ENCODE assay signal across 7 mouse cellular contexts in the genomic region with DNA sequence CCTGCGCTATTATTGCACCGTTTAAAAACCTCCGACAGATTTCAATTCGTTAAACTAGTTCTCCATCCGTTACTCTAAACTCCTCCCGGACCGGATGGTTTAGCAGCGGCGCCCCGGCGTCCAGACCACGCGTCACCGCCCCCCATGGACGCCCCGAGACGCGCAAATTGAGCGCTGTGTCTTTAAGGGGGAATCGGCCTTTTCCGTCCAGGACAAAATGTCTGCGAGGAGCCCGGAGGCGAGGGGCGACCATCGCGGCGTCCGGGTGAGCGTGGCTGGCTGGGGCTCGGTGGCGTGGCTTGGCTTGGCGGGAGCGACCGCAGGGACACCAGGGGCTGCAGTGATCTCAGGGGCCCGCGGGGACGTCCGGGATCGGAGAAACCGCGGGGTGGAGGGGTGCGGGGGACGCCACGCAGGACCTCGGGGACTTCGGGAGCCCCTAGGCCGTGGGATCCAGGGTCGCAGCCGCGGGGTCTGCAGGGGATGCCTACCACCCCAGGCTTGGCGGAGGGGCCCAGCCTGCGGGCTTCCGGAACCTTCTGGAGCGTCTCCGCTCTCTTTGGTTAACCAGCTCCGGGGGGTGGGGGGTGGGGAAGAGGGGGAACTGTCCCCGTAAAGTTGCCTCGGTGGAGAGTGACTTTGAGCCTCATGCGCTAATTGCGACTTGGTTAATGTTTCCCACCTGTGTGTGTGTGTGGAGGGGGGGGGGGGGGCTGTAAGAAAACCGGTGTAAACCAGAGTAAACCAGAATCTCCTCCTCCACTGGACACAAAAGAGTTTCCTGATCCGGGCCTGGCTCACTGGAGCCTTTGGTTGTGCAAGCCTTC. TPM values are rescaled to one million over a fixed set of nuclear protein-coding genes. Genes with fewer than 3 reads are reported as not detected.
A peak's percentile ranks its signal among the peaks of the same experiment; 100 is the strongest.
DNase-seq lines count a peak whose midpoint lies in the region; ATAC-seq and TF ChIP-seq lines count a peak whose summit lies in the region.

No protein-coding gene starts in this region.

- ATAC-seq in intestine, embryonic 14.5 days (replicated peaks; ENCODE audit: low FRiP score, low TSS enrichment, low read depth) = peak; percentile 77
- peak; percentile 65 for ATAC-seq in limb, embryonic 12.5 days (ENCODE audit: insufficient number of reproducible peaks, insufficient read depth, low FRiP score, low TSS enrichment, low read depth)
- ATAC-seq in midbrain, embryonic 13.5 days = peak; percentile 66

- H3K36me3 ChIP-seq in intestine, embryonic 14.5 days (ENCODE audit: control insufficient read depth, insufficient read depth, low read length) = no peaks in the 10 kb centered on the region
- peaks cover 7% of the 10 kb centered on the region; the same call in 1 of the 2 replicates for H3K36me3 ChIP-seq in limb, embryonic 12.5 days
- no peaks in the 10 kb centered on the region for H3K36me3 ChIP-seq in midbrain, embryonic 13.5 days
- no peaks in the 10 kb centered on the region for H3K36me3 ChIP-seq in spleen, adult 2 months (ENCODE audit: control insufficient read depth, insufficient read depth, low read length)

- H3K27me3 ChIP-seq in intestine, embryonic 14.5 days (replicated peaks; ENCODE audit: control insufficient read depth, insufficient read depth, low read length) = no peaks in the 10 kb centered on the region
- no peaks in the 10 kb centered on the region for H3K27me3 ChIP-seq in limb, embryonic 12.5 days
- no peaks in the 10 kb centered on the region for H3K27me3 ChIP-seq in midbrain, embryonic 13.5 days
- 0 out of 2 replicates have a peak, but pooled peaks cover 1% of the 10 kb centered on the region for H3K27me3 ChIP-seq in spleen, adult 2 months (ENCODE audit: control insufficient read depth, insufficient read depth, low read length)

- H3K4me1 ChIP-seq in intestine, embryonic 14.5 days (replicated peaks; ENCODE audit: control insufficient read depth, insufficient read depth, low read length) = peaks cover 16% of the 10 kb centered on the region
- peaks cover 33% of the 10 kb centered on the region for H3K4me1 ChIP-seq in limb, embryonic 12.5 days (replicated peaks)
- peaks cover 34% of the 10 kb centered on the region for H3K4me1 ChIP-seq in midbrain, embryonic 13.5 days (replicated peaks)
- no peaks in the 10 kb centered on the region for H3K4me1 ChIP-seq in spleen, adult 2 months (ENCODE audit: control insufficient read depth, insufficient read depth, insufficient read length)

- H3K9me3 ChIP-seq in intestine, embryonic 14.5 days (ENCODE audit: control insufficient read depth, low read length) = no peaks in the 10 kb centered on the region
- H3K9me3 ChIP-seq in limb, embryonic 12.5 days = no peaks in the 10 kb centered on the region
- no peaks in the 10 kb centered on the region for H3K9me3 ChIP-seq in midbrain, embryonic 13.5 days

- H3K9ac ChIP-seq in intestine, embryonic 14.5 days (ENCODE audit: low read length) = peak overlapping the region; percentile 99
- H3K9ac ChIP-seq in limb, embryonic 12.5 days (replicated peaks) = peak overlapping the region; percentile 99
- H3K9ac ChIP-seq in midbrain, embryonic 13.5 days (replicated peaks) = peak overlapping the region; percentile 96

- peak overlapping the region; percentile 99 for H3K27ac ChIP-seq in intestine, embryonic 14.5 days (ENCODE audit: low read depth)
- peak overlapping the region; percentile 100 for H3K27ac ChIP-seq in limb, embryonic 12.5 days
- H3K27ac ChIP-seq in midbrain, embryonic 13.5 days = peak overlapping the region; percentile 93
- H3K27ac ChIP-seq in spleen, adult 2 months (ENCODE audit: insufficient read depth, low read length) = peak overlapping the region; percentile 29; the same call in 1 of the 2 replicates

- H3K4me2 ChIP-seq in intestine, embryonic 14.5 days (ENCODE audit: low read length) = peak overlapping the region; percentile 93
- H3K4me2 ChIP-seq in limb, embryonic 12.5 days = peak overlapping the region; percentile 82
- peak overlapping the region; percentile 75 for H3K4me2 ChIP-seq in midbrain, embryonic 13.5 days (replicated peaks)

- peak overlapping the region; percentile 70 for H3K4me3 ChIP-seq in intestine, embryonic 14.5 days (ENCODE audit: low read depth, low read length)
- H3K4me3 ChIP-seq in limb, embryonic 12.5 days (replicated peaks) = peak overlapping the region; percentile 81
- peak overlapping the region; percentile 76 for H3K4me3 ChIP-seq in midbrain, embryonic 13.5 days (replicated peaks)
- H3K4me3 ChIP-seq in spleen, adult 2 months (ENCODE audit: extremely low read depth, insufficient read depth, insufficient read length) = peak overlapping the region; percentile 83

- no peak for TF ChIP-seq CTCF in spleen, adult 2 months (IDR thresholded peaks at IDR 0.05; ENCODE audit: extremely low read depth, insufficient read depth, insufficient read length, insufficient replicate concordance)

- DNase-seq in adipocyte (ENCODE audit: low spot score) = peak; percentile 90
- peak; percentile 47 to 79 for DNase-seq in cerebellum, postnatal 4 days (ENCODE audit: low spot score in 2 of 2)
- DNase-seq in gastrocnemius, postnatal 4 days (ENCODE audit: low spot score in 2 of 2) = peak; percentile 66 to 79
- peak; percentile 91 for DNase-seq in intestine, embryonic 14.5 days (ENCODE audit: low spot score)
- DNase-seq in spleen, adult 2 months (ENCODE audit: low read depth in 1 of 2, low spot score in 2 of 2) = peak; percentile 21 to 45

- TF ChIP-seq POLR2A in spleen, adult 2 months (IDR thresholded peaks at IDR 0.05; ENCODE audit: low read depth, low read length) = no peak

- under 1% methylated on average over 58 of the region's 63 CpGs for WGBS in intestine, embryonic 14.5 days
- WGBS in limb, embryonic 12.5 days = 1% methylated on average over 63 of the region's 63 CpGs
- WGBS in midbrain, embryonic 13.5 days = under 1% methylated on average over 63 of the region's 63 CpGs
- under 1% methylated on average over 63 of the region's 63 CpGs for WGBS in spleen, adult 2 months

RNA-seq across cellular contexts. Expression of a gene that starts 1.9 kb away (rescaled TPM):
- 10 to 100 TPM; 20.6 to 23.3 TPM for total RNA-seq in gastrocnemius, postnatal 4 days (2021)
- polyA plus RNA-seq in intestine, embryonic 14.5 days (2014; fragmentation: Nextera tagmentation; extraction: Ambion mirVana) = 53.0 and 55.2 TPM in 2 replicates
- 103 and 105 TPM in 2 replicates for polyA plus RNA-seq in limb, embryonic 12.5 days (2016; fragmentation: Nextera tagmentation; extraction: Ambion mirVana)
- polyA plus RNA-seq in midbrain, embryonic 13.5 days (2015; fragmentation: Nextera tagmentation; extraction: Ambion mirVana) = 46.4 and 48.8 TPM in 2 replicates
- polyA plus RNA-seq in spleen, adult 2 months (2012; rRNA removed) = 9.4 and 12.4 TPM in 2 replicates

RNA-seq across cellular contexts. Expression of a gene that starts 49.9 kb away (rescaled TPM):
- total RNA-seq in gastrocnemius, postnatal 4 days (2021) = 10 to 100 TPM; 22.4 to 22.5 TPM
- 32.1 and 33.1 TPM in 2 replicates for polyA plus RNA-seq in intestine, embryonic 14.5 days (2014; fragmentation: Nextera tagmentation; extraction: Ambion mirVana)
- polyA plus RNA-seq in limb, embryonic 12.5 days (2016; fragmentation: Nextera tagmentation; extraction: Ambion mirVana) = 45.7 and 45.8 TPM in 2 replicates
- 41.6 and 45.1 TPM in 2 replicates for polyA plus RNA-seq in midbrain, embryonic 13.5 days (2015; fragmentation: Nextera tagmentation; extraction: Ambion mirVana)
- polyA plus RNA-seq in spleen, adult 2 months (2012; rRNA removed) = 10.9 and 16.0 TPM in 2 replicates

Comparison
In these comparisons a context has a peak if more than half of its experiments do, and no peak if none do; other contexts are left out.
1. Peak in every context shown above with its lines: DNase-seq, ATAC-seq, H3K4me3 ChIP-seq and H3K27ac ChIP-seq.
2. DNase-seq: peak in every context shown above with its lines; median percentile 91 in intestine, embryonic 14.5 days; 90 in adipocyte; 72 in gastrocnemius, postnatal 4 days; 63 in cerebellum, postnatal 4 days; 33 in spleen, adult 2 months.
3. H3K27ac ChIP-seq: peak in every context shown above with its lines; median percentile 100 in limb, embryonic 12.5 days; 99 in intestine, embryonic 14.5 days; 93 in midbrain, embryonic 13.5 days; 29 in spleen, adult 2 months.